Mouse (Mus musculus): Measurements from ENCODE around the gene Tnfrsf9. TPM values are rescaled to one million over a fixed set of nuclear protein-coding genes. Genes with fewer than 3 reads are reported as not detected.

The Tnfrsf9 gene
- 0.45 and 0.49 TPM in 2 replicates for polyA plus RNA-seq (2015; fragmentation: Nextera tagmentation; extraction: Ambion mirVana)

- Histone ChIP-seq H3K36me3 (ENCODE audit: control insufficient read depth, insufficient read depth, low read length) (no peaks in the 10 kb centered on the region), H3K4me2 (ENCODE audit: low read depth, low read length) (peak within 1 kb of the TSS; percentile 69), H3K9me3 (ENCODE audit: control insufficient read depth, low read length) (no peaks in the 10 kb centered on the region), H3K27ac (ENCODE audit: low read length) (peak within 1 kb of the TSS; percentile 94), H3K4me3 (ENCODE audit: low read length) (peak within 1 kb of the TSS; percentile 68), H3K9ac (ENCODE audit: low read length) (peak within 1 kb of the TSS; percentile 86), H3K27me3 (ENCODE audit: control insufficient read depth, insufficient read depth, low read depth, low read length) (no peaks in the 10 kb centered on the region), H3K4me1 (replicated peaks; ENCODE audit: control insufficient read depth, insufficient read depth, low read length) (peaks cover 16% of the 10 kb centered on the region)
- peak; percentile 88 for ATAC-seq (ENCODE audit: low read depth)
- under 1% methylated on average over 48 of the region's 48 CpGs for WGBS
These were observed at the start of gene Tnfrsf9, which contains the start of gene Park7 for GRCm38 (mm10) chr4:150914290-150914733. TSS of gene Tnfrsf9 (plus strand) at chr4:150914562. TSS of gene Park7 (minus strand) at chr4:150914437.

- ATAC-seq (ENCODE audit: low read depth): no peak
- Histone ChIP-seq H3K9me3 (ENCODE audit: control insufficient read depth, low read length) (no peaks in the 10 kb centered on the region), H3K27me3 (ENCODE audit: control insufficient read depth, insufficient read depth, low read depth, low read length) (no peaks in the 10 kb centered on the region)
These were observed 49.0 kb upstream of the Tnfrsf9 start for GRCm38 (mm10) chr4:150865371-150865770.

GRCm38 (mm10) chr4:150866069-150866468 lies 48.3 kb upstream of the Tnfrsf9 start:
- no peak overlapping the region for H3K4me2 ChIP-seq (ENCODE audit: low read depth, low read length)
- no peaks in the 10 kb centered on the region for H3K9me3 ChIP-seq (ENCODE audit: control insufficient read depth, low read length)
- H3K27me3 ChIP-seq (ENCODE audit: control insufficient read depth, insufficient read depth, low read depth, low read length): no peaks in the 10 kb centered on the region
- H3K9ac ChIP-seq (ENCODE audit: low read length): no peak overlapping the region
- 91% methylated on average over 11 of the region's 11 CpGs for WGBS
- peaks cover 27% of the 10 kb centered on the region for H3K36me3 ChIP-seq (ENCODE audit: control insufficient read depth, insufficient read depth, low read length)
- H3K4me3 ChIP-seq (ENCODE audit: low read length): no peak overlapping the region
- H3K27ac ChIP-seq (ENCODE audit: low read length): no peak overlapping the region
- ATAC-seq (ENCODE audit: low read depth): no peak
- peaks cover 38% of the 10 kb centered on the region for H3K4me1 ChIP-seq (replicated peaks; ENCODE audit: control insufficient read depth, insufficient read depth, low read length)

More at GRCm38 (mm10) chr4:150865371-150865770, 49.0 kb upstream of the Tnfrsf9 start:
- Histone ChIP-seq H3K9ac (ENCODE audit: low read length) (no peak overlapping the region), H3K27ac (ENCODE audit: low read length) (no peak overlapping the region; the same call in 1 of the 2 replicates), H3K4me2 (ENCODE audit: low read depth, low read length) (no peak overlapping the region), H3K4me1 (replicated peaks; ENCODE audit: control insufficient read depth, insufficient read depth, low read length) (peaks cover 35% of the 10 kb centered on the region), H3K36me3 (ENCODE audit: control insufficient read depth, insufficient read depth, low read length) (peaks cover 27% of the 10 kb centered on the region), H3K4me3 (ENCODE audit: low read length) (no peak overlapping the region)

GRCm38 (mm10) chr4:150866494-150866893 lies 47.9 kb upstream of the Tnfrsf9 start:
- Histone ChIP-seq H3K4me2 (ENCODE audit: low read depth, low read length) (no peak overlapping the region), H3K27ac (ENCODE audit: low read length) (no peak overlapping the region), H3K27me3 (ENCODE audit: control insufficient read depth, insufficient read depth, low read depth, low read length) (no peaks in the 10 kb centered on the region), H3K9me3 (ENCODE audit: control insufficient read depth, low read length) (no peaks in the 10 kb centered on the region), H3K9ac (ENCODE audit: low read length) (no peak overlapping the region), H3K36me3 (ENCODE audit: control insufficient read depth, insufficient read depth, low read length) (peaks cover 27% of the 10 kb centered on the region), H3K4me3 (ENCODE audit: low read length) (no peak overlapping the region), H3K4me1 (replicated peaks; ENCODE audit: control insufficient read depth, insufficient read depth, low read length) (peaks cover 43% of the 10 kb centered on the region)
- ATAC-seq (ENCODE audit: low read depth): no peak
- WGBS: 89% methylated on average over 12 of the region's 12 CpGs

GRCm38 (mm10) chr4:150868161-150868560 lies 46.2 kb upstream of the Tnfrsf9 start:
- H3K4me1 ChIP-seq (replicated peaks; ENCODE audit: control insufficient read depth, insufficient read depth, low read length): peaks cover 49% of the 10 kb centered on the region

GRCm38 (mm10) chr4:150868859-150869258 lies 45.5 kb upstream of the Tnfrsf9 start:
- WGBS: 62% methylated on average over 2 of the region's 2 CpGs
- 0 out of 2 replicates have a peak overlapping the region, but pooled peaks have one; percentile 45 for H3K27ac ChIP-seq (ENCODE audit: low read length)
- no peaks in the 10 kb centered on the region for H3K9me3 ChIP-seq (ENCODE audit: control insufficient read depth, low read length)
- no peak overlapping the region for H3K4me2 ChIP-seq (ENCODE audit: low read depth, low read length)
- no peak overlapping the region for H3K4me3 ChIP-seq (ENCODE audit: low read length)
- H3K36me3 ChIP-seq (ENCODE audit: control insufficient read depth, insufficient read depth, low read length): peaks cover 27% of the 10 kb centered on the region
- ATAC-seq (ENCODE audit: low read depth): no peak
- H3K4me1 ChIP-seq (replicated peaks; ENCODE audit: control insufficient read depth, insufficient read depth, low read length): peaks cover 45% of the 10 kb centered on the region
- H3K27me3 ChIP-seq (ENCODE audit: control insufficient read depth, insufficient read depth, low read depth, low read length): no peaks in the 10 kb centered on the region
- H3K9ac ChIP-seq (ENCODE audit: low read length): no peak overlapping the region

More at GRCm38 (mm10) chr4:150868161-150868560, 46.2 kb upstream of the Tnfrsf9 start:
- Histone ChIP-seq H3K27me3 (ENCODE audit: control insufficient read depth, insufficient read depth, low read depth, low read length) (no peaks in the 10 kb centered on the region), H3K36me3 (ENCODE audit: control insufficient read depth, insufficient read depth, low read length) (peaks cover 27% of the 10 kb centered on the region), H3K4me3 (ENCODE audit: low read length) (no peak overlapping the region), H3K27ac (ENCODE audit: low read length) (no peak overlapping the region), H3K9me3 (ENCODE audit: control insufficient read depth, low read length) (no peaks in the 10 kb centered on the region), H3K9ac (ENCODE audit: low read length) (no peak overlapping the region), H3K4me2 (ENCODE audit: low read depth, low read length) (no peak overlapping the region)
- WGBS: 70% methylated on average over 6 of the region's 6 CpGs
- no peak for ATAC-seq (ENCODE audit: low read depth)

- H3K27ac ChIP-seq (ENCODE audit: low read length): peak overlapping the region; percentile 45; the same call in 1 of the 2 replicates
- 41% methylated on average over 17 of the region's 17 CpGs for WGBS
- no peak overlapping the region for H3K4me2 ChIP-seq (ENCODE audit: low read depth, low read length)
- peaks cover 27% of the 10 kb centered on the region for H3K36me3 ChIP-seq (ENCODE audit: control insufficient read depth, insufficient read depth, low read length)
- H3K27me3 ChIP-seq (ENCODE audit: control insufficient read depth, insufficient read depth, low read depth, low read length): no peaks in the 10 kb centered on the region
- ATAC-seq (ENCODE audit: low read depth): no peak
- H3K9me3 ChIP-seq (ENCODE audit: control insufficient read depth, low read length): no peaks in the 10 kb centered on the region
- no peak overlapping the region for H3K4me3 ChIP-seq (ENCODE audit: low read length)
- peak overlapping the region; percentile 8; the same call in 1 of the 2 replicates for H3K9ac ChIP-seq (ENCODE audit: low read length)
- H3K4me1 ChIP-seq (replicated peaks; ENCODE audit: control insufficient read depth, insufficient read depth, low read length): peaks cover 40% of the 10 kb centered on the region
These were observed 44.8 kb upstream of the Tnfrsf9 start for GRCm38 (mm10) chr4:150869276-150870197.

GRCm38 (mm10) chr4:150870963-150871391 lies 43.4 kb upstream of the Tnfrsf9 start:
- H3K4me1 ChIP-seq (replicated peaks; ENCODE audit: control insufficient read depth, insufficient read depth, low read length): peaks cover 40% of the 10 kb centered on the region
- H3K36me3 ChIP-seq (ENCODE audit: control insufficient read depth, insufficient read depth, low read length): peaks cover 17% of the 10 kb centered on the region
- H3K9ac ChIP-seq (ENCODE audit: low read length): no peak overlapping the region
- no peaks in the 10 kb centered on the region for H3K27me3 ChIP-seq (ENCODE audit: control insufficient read depth, insufficient read depth, low read depth, low read length)
- no peaks in the 10 kb centered on the region for H3K9me3 ChIP-seq (ENCODE audit: control insufficient read depth, low read length)
- H3K27ac ChIP-seq (ENCODE audit: low read length): peak overlapping the region; percentile 84
- WGBS: 55% methylated on average over 13 of the region's 13 CpGs
- no peak overlapping the region for H3K4me2 ChIP-seq (ENCODE audit: low read depth, low read length)
- no peak overlapping the region for H3K4me3 ChIP-seq (ENCODE audit: low read length)
- ATAC-seq (ENCODE audit: low read depth): peak; percentile 32; the same call in 1 of the 2 replicates
